Mouse (Mus musculus) heart, embryonic 10.5 days (tissue): ENCODE measurements around the gene Supv3l1. TPM values are rescaled to one million over a fixed set of nuclear protein-coding genes. Genes with fewer than 3 reads are reported as not detected.

ENCODE experiments used
- DNase-seq: peaks from one replicate; pipeline ENCODE4 v3.0.0-alpha.2; 2017; ENCODE audit warnings: low spot score
- H3K27ac ChIP-seq: fragments of 300-500 bp; sonication (generic); 2 replicates; pipeline ENCODE4 v1.5.1; 2016; ENCODE audit warnings: mild to moderate bottlenecking
- H3K27me3 ChIP-seq: fragments of 300-500 bp; sonication (generic); 2 replicates; pipeline ENCODE4 v1.6.1; 2016; ENCODE audit warnings: mild to moderate bottlenecking; ENCODE audit not compliant: poor library complexity, insufficient read depth, severe bottlenecking
- H3K36me3 ChIP-seq: fragments of 300-500 bp; sonication (generic); 2 replicates; pipeline ENCODE4 v1.6.1; 2016; ENCODE audit warnings: mild to moderate bottlenecking, moderate library complexity
- H3K4me1 ChIP-seq: fragments of 300-500 bp; sonication (generic); 2 replicates; pipeline ENCODE4 v1.6.1; 2016; ENCODE audit warnings: mild to moderate bottlenecking
- H3K4me3 ChIP-seq: fragments of 300-500 bp; sonication (generic); 2 replicates; pipeline ENCODE4 v1.5.1; 2016; ENCODE audit warnings: mild to moderate bottlenecking, moderate library complexity
- H3K9me3 ChIP-seq: fragments of 300-500 bp; sonication (generic); 2 replicates; pipeline ENCODE4 v1.6.1; 2016; ENCODE audit warnings: mild to moderate bottlenecking, moderate library complexity
- WGBS: fragments of 180-500 bp; shearing (Covaris S2); methylation state at CpG from one replicate; pipeline ENCODE4 v1.1.7; 2016; 5-methylcytosine and 5-hydroxymethylcytosine counted together
- polyA plus RNA-seq: library from polyadenylated mRNA; unstranded; fragments of >200 nt; fragmentation: Nextera tagmentation; extraction: Ambion mirVana; gene quantifications from 2 replicates; pipeline ENCODE4 v1.2.1, GENCODE M21; 2016

Gene Supv3l1
- polyA plus RNA-seq, 1 experiment from 2014 or later = 36.0 TPM

DNA sequence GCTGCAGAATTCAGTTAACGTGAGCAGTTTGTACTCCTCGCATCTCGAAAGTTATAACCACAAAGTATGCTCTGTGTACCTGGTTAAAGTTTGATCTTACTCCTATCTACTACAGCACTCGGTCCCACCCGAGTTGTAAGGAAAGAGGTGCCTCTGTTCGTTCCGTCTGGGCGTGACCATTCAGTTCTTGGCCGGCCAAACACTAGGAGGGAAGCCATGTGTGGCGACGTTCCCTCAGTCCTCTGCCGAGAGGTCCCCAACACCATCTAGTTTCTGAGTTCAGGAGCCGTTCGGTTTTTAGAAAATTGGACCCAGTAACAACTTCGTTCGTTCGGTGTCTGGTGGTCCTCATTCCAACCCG is 722 bp upstream of the Supv3l1 start:
- Histone ChIP-seq H3K27ac (peak overlapping the region; percentile 99), H3K9me3 (no peaks in the 10 kb centered on the region), H3K27me3 (no peaks in the 10 kb centered on the region), H3K36me3 (peaks cover 23% of the 10 kb centered on the region), H3K4me3 (peak overlapping the region; percentile 96), H3K4me1 (peaks cover 12% of the 10 kb centered on the region)
- WGBS = 32% methylated on average over 18 of the region's 18 CpGs
- no peak for DNase-seq

DNA sequence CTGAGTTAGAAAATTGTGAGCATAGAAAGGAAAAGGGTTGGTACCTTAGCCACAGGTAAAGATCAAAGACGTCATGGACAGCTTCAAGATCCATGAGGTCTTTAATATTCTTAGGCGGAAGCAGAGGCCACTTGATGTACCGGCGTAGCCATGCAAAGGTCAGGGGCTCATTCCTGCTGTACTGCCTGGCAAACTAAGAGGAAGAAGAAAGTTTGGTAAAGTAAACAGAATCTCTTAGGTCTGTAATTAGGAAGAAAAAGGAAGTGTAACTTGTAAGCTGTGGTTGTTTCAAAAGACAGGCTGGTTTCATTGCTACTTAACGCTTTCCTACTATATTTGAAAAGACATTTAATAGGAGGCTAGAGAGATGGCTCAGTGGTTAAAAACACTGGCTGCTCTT is 19.1 kb downstream of the Supv3l1 start:
- Histone ChIP-seq H3K36me3 (peaks cover 79% of the 10 kb centered on the region), H3K27ac (no peak overlapping the region), H3K4me3 (no peak overlapping the region), H3K27me3 (no peaks in the 10 kb centered on the region), H3K4me1 (peaks cover 5% of the 10 kb centered on the region), H3K9me3 (no peaks in the 10 kb centered on the region)
- 94% methylated on average over 5 of the region's 5 CpGs for WGBS
- no peak for DNase-seq

DNA sequence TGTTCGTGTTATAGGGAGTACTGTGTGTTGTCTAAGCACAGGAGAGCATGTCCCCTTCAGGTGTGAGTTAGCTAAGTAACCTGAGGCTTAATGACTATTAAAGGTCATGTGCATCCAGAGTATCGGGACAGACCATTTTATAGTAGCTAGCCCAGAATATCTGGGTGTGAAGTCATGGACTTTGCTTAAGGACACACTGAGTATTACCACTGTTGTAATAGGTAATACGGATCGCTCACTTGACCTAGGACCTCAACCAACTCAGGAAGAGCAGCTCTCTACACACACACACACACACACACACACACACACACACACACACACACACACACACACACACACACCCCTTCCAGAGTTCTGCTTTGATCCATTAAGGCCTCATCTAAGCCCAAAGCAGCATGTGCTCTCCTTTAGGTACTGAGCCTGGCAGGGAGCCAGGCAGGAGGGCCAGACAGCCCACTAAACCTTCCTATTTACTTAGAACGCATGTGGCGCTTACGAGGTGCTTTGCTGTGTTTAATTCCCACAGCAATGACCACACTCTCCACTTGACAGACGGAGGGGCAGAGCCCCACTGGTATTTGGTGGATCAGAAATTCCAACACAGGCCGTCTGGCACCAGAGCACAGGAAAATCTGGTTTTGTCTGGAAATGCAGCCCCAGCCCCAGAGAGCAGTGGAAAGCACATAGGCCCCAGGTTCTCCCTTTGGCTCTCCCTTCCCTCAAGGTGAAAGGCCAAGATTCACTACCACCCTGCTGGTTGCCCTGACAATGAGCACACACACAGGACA is 24.3 kb downstream of the Supv3l1 start:
- Histone ChIP-seq H3K4me1 (peaks cover 39% of the 10 kb centered on the region), H3K36me3 (peaks cover 28% of the 10 kb centered on the region), H3K9me3 (no peaks in the 10 kb centered on the region), H3K4me3 (no peak overlapping the region), H3K27ac (peak overlapping the region; percentile 47; the same call in 1 of the 2 replicates), H3K27me3 (no peaks in the 10 kb centered on the region)
- 52% methylated on average over 9 of the region's 9 CpGs for WGBS
- DNase-seq = no peak

DNA sequence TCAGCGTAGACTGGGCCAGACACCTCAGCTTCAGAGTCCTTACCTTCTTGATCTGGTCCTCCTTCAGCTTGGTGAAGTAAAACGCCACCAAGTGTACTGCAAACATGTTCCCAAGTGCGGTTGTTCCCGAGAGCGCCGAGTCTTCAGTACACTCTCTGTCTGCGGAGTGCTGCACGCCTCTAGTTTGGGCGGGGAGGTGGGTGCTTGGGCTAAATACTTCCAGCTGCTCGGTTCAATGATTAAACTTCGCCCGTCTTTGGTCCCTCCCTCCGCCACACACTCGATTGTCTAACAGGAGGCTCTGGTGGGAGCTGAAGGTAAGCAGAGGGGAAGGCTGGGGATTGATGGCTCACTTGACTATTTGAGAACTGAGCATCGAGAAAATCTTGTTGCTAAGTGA is 27.3 kb downstream of the Supv3l1 start, which contains the start of gene Hkdc1:
Hkdc1 (minus strand) TSS at position 237 of the 400 bp plus-strand sequence.
- no peak for DNase-seq
- Histone ChIP-seq H3K9me3 (no peaks in the 10 kb centered on the region), H3K4me3 (no peak within 1 kb of the TSS), H3K4me1 (peaks cover 47% of the 10 kb centered on the region), H3K27me3 (no peaks in the 10 kb centered on the region), H3K36me3 (no peaks in the 10 kb centered on the region), H3K27ac (0 out of 2 replicates have a peak within 1 kb of the TSS, but pooled peaks have one; percentile 56)
- WGBS = 49% methylated on average over 15 of the region's 15 CpGs

DNA sequence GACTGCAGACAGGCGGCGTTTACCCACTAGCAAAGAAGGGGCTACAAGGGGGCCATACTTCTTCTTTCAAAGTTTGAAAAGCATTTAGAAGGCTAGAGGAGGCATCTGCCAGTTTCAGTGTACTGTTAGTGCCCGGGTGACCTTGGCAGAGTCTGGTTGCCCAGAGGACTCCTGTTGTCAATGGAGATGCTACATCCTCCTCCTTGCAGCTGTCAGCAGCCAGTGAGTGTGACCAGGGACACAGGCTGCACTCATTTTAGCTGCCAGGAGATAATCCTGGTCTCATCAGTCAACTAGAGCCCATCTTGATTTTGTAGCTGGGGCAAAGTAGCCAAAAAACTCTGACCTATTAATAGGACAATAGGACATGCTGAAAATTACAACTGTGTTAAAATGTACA is 28.4 kb downstream of the Supv3l1 start:
- Histone ChIP-seq H3K27me3 (no peaks in the 10 kb centered on the region), H3K27ac (peak overlapping the region; percentile 56), H3K36me3 (no peaks in the 10 kb centered on the region), H3K4me1 (peaks cover 57% of the 10 kb centered on the region), H3K4me3 (no peak overlapping the region; the same call in 1 of the 2 replicates), H3K9me3 (no peaks in the 10 kb centered on the region)
- DNase-seq = peak; percentile 82
- 55% methylated on average over 3 of the region's 3 CpGs for WGBS

DNA sequence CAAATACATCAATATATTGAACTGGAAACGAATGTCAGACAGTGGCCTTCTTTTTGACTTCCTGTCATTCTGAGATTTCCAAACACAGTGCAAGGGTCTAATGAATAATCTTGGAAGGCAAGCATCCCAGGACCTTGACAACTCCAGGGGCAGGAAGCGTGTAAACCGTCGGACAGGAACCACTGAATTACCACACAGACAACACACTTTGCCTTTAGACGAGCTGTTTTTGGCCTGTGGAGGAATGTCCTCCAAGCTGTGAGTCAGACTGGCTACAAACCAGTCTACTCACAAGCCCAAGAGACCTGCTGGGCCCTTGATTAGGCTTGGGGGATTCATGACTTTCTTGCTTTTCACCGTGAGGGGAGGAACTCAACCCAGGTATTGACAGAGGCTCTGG is 29.1 kb downstream of the Supv3l1 start:
- 60% methylated on average over 6 of the region's 6 CpGs for WGBS
- no peaks in the 10 kb centered on the region for H3K27me3 ChIP-seq
- no peaks in the 10 kb centered on the region for H3K9me3 ChIP-seq
- no peaks in the 10 kb centered on the region for H3K36me3 ChIP-seq
- H3K4me1 ChIP-seq = peaks cover 59% of the 10 kb centered on the region
- DNase-seq = no peak
- H3K27ac ChIP-seq = peak overlapping the region; percentile 56
- no peak overlapping the region for H3K4me3 ChIP-seq

DNA sequence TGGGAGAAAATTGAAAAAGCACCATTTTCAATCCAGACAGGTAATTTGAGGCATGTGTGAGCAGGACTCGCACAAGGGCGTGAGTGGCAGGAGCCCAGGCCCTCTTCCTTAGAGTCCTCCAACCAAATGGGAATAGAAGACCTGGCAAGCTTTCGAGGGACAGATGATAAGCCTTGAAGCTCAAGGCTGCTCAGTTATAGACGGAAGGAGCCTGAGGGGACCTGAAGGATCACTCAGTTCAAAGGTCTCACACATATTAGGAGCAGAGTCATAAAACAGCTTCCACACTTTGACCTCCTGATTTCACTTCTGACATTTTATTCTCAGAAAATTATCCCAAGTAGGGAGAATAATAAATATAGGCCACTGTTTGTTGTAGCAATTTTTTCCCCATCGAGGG is 30.1 kb downstream of the Supv3l1 start:
- Histone ChIP-seq H3K4me1 (peaks cover 52% of the 10 kb centered on the region), H3K27me3 (no peaks in the 10 kb centered on the region), H3K4me3 (no peak overlapping the region), H3K36me3 (no peaks in the 10 kb centered on the region), H3K27ac (no peak overlapping the region), H3K9me3 (no peaks in the 10 kb centered on the region)
- WGBS = 75% methylated on average over 5 of the region's 5 CpGs
- DNase-seq = no peak

DNA sequence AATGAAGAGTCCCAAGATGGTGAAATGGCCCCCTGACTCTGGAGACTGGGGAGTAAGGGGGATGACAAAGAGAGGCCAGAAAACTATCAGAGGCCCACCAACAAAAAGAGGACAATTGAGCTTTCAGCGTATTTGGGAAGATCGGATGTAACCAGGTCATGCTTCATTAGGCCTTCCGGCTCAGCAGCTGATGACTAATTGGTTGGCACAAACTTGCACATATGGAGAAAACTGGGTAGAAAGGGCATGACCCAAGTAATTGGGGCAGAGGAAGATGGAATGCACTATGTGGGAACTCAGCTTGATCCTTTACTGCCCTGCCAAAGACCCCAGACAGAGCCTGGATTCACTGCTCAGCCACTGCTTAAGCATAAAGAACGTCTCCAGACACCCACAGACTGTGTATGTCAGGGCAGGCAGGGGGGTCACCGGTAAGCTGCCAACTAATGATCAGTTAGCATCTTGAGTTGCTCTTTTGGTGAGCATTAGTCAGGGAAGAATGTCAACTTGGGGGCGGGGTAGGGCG is 30.6 kb downstream of the Supv3l1 start:
- Histone ChIP-seq H3K36me3 (no peaks in the 10 kb centered on the region), H3K4me3 (no peak overlapping the region), H3K9me3 (no peaks in the 10 kb centered on the region), H3K27me3 (no peaks in the 10 kb centered on the region), H3K27ac (no peak overlapping the region), H3K4me1 (peaks cover 54% of the 10 kb centered on the region)
- no peak for DNase-seq
- WGBS = 74% methylated on average over 7 of the region's 7 CpGs

DNA sequence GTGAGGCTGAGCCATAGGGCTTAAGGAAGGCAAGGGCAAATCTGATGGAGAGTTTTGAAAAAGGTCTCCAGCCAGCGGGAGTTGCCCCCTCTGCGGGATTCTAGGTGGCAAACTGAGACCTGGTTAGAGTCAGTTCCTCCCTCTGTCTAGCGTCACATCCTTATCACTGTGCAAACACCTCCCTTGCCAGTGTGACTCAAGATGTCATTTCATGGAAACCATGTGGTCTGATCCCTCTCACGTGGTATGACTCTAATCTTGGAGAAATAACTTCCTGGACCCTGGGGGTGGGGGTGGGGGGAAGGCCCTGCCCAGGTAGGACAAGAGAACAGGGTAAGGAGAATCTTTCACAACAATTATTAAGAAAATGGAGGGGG is 35.9 kb downstream of the Supv3l1 start:
- Histone ChIP-seq H3K9me3 (no peaks in the 10 kb centered on the region), H3K27ac (peak overlapping the region; percentile 71), H3K36me3 (no peaks in the 10 kb centered on the region), H3K4me1 (peaks cover 47% of the 10 kb centered on the region), H3K4me3 (no peak overlapping the region), H3K27me3 (no peaks in the 10 kb centered on the region; the same call in none of the 2 replicates)
- 1% methylated on average over 4 of the region's 4 CpGs for WGBS
- DNase-seq = no peak

DNA sequence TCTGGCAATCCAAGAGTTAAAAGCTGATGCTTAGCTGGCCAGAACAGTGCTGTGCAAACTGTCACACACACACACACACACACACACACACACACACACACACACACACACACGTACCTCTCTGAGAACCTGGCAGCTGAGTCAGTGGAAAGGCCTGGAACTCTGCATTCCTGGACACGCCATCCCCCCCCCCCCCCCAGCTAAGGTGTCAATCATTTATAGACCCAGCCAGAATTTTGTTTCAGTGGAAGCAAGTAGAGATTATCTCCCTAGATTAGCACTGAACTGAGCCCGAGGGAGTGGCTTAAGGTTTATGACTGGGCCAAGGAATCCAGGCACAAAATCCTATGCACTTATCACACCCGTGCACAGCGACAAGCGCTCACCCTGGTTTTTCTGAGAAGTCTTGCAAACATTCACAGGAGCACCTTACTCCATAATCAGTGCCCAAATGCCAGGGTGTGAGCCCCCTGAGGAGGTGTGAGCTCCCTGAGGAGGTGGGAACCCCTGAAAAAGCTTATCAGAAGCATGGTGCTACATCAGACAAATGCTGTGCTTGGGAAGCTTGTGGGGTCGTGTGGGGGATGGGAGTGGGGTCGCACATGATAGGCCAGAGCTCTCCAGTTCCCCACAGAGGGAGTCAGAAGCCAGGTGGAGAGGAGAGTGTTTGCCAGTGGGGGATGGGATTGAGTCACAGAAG is 36.5 kb downstream of the Supv3l1 start:
- H3K27me3 ChIP-seq = no peaks in the 10 kb centered on the region; the same call in none of the 2 replicates
- DNase-seq = no peak
- 9% methylated on average over 8 of the region's 8 CpGs for WGBS

DNA sequence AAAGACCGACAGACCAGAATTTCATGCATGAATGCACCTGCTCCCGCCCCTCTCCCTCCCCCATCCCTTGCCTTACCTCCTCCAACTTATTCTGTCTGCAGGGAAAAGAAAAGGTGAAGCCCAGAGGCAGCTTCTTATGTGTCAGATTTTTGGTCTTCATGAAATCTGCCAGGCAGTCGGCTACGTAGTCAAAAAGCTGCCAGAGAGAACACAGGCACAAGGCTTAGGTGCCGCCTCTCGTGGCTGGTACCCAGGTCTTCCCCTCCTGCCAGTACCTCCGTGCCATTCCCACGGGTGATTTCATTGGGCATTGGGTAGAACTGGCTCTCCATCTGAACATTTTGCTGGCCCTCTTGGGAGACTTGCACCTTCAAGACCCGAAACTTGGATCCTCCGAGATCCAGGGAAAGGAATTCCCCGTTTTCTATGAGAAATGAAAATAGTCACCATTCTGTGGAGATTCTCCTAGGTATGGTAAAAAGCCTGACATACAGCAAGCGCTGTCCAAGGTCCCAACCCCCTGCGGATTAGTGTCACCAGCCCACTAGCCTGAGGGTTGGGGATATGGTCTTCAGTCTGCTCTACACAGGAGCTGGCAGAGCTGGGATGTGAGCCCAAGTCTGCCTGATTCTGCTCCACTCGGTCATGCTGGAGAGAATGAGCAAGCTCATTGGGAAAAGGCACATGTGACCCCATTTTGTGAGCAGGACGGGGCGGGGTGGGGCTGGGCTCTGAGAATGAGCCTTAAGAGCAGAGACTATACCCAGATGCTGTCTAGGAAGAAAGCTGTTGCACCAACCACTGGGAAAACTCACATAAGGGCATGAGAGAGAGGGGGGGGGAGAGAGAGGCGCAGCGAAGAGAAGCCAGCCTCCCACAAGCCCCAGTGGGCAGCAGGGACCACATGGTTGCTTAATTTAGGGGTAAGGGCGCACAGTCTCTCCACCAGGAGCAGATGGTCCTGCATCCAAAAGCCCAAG is 37.8 kb downstream of the Supv3l1 start:
- DNase-seq = no peak
- Histone ChIP-seq H3K4me3 (no peak overlapping the region), H3K9me3 (no peaks in the 10 kb centered on the region), H3K27me3 (peaks cover 10% of the 10 kb centered on the region), H3K4me1 (peaks cover 34% of the 10 kb centered on the region), H3K36me3 (no peaks in the 10 kb centered on the region), H3K27ac (no peak overlapping the region)
- 65% methylated on average over 19 of the region's 19 CpGs for WGBS

More for the DNA sequence above, 36.5 kb downstream of the Supv3l1 start:
- peak overlapping the region; percentile 71 for H3K27ac ChIP-seq
- no peak overlapping the region for H3K4me3 ChIP-seq
- H3K36me3 ChIP-seq = no peaks in the 10 kb centered on the region
- H3K4me1 ChIP-seq = peaks cover 47% of the 10 kb centered on the region
- H3K9me3 ChIP-seq = no peaks in the 10 kb centered on the region

DNA sequence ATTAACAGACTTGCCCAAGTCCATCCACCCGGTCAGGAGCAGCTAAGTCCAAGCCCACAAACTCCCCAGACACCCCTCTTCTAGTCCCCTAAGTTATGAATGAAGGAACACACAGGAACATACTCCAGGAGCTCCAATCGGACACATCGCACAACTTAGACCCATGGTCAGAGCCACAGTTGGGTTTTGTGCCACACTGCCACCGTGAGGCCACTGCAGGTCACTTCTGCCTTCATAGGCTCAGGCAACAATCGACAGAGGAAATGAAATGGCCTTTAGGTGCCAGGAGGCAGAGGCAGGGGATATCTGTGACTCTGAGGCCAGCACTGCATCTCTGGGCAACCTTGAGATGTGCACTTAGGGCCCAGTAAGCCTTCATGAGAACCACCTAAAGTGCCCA is 38.6 kb downstream of the Supv3l1 start:
- DNase-seq = peak; percentile 85
- WGBS = 15% methylated on average over 5 of the region's 5 CpGs
- H3K27me3 ChIP-seq = peaks cover 10% of the 10 kb centered on the region
- H3K4me1 ChIP-seq = peaks cover 28% of the 10 kb centered on the region
- H3K36me3 ChIP-seq = no peaks in the 10 kb centered on the region
- H3K27ac ChIP-seq = no peak overlapping the region
- no peaks in the 10 kb centered on the region for H3K9me3 ChIP-seq
- no peak overlapping the region for H3K4me3 ChIP-seq
